Mouse (Mus musculus): ENCODE results near the gene Pde4c.

Pde4c gene

GRCm38 (mm10) chr8:70697366-70698250, 25.9 kb upstream of the Pde4c start:
- no peak for DNase-seq (ENCODE audit: low read depth, low spot score)

GRCm38 (mm10) chr8:70698310-70699109, 25.0 kb upstream of the Pde4c start, which contains the start of gene Jund:
TSS of gene Jund (plus strand) at chr8:70698949.
- DNase-seq (ENCODE audit: low read depth, low spot score), result peak; percentile 99

GRCm38 (mm10) chr8:70699116-70699833, 24.2 kb upstream of the Pde4c start:
- DNase-seq (ENCODE audit: low read depth, low spot score), result peak; percentile 68

GRCm38 (mm10) chr8:70699834-70700554, 23.5 kb upstream of the Pde4c start:
- DNase-seq (ENCODE audit: low read depth, low spot score), result peak; percentile 82

- DNase-seq (ENCODE audit: low read depth, low spot score), result peak; percentile 87
Observed at GRCm38 (mm10) chr8:70700555-70700922, 23.0 kb upstream of the Pde4c start.

DNA sequence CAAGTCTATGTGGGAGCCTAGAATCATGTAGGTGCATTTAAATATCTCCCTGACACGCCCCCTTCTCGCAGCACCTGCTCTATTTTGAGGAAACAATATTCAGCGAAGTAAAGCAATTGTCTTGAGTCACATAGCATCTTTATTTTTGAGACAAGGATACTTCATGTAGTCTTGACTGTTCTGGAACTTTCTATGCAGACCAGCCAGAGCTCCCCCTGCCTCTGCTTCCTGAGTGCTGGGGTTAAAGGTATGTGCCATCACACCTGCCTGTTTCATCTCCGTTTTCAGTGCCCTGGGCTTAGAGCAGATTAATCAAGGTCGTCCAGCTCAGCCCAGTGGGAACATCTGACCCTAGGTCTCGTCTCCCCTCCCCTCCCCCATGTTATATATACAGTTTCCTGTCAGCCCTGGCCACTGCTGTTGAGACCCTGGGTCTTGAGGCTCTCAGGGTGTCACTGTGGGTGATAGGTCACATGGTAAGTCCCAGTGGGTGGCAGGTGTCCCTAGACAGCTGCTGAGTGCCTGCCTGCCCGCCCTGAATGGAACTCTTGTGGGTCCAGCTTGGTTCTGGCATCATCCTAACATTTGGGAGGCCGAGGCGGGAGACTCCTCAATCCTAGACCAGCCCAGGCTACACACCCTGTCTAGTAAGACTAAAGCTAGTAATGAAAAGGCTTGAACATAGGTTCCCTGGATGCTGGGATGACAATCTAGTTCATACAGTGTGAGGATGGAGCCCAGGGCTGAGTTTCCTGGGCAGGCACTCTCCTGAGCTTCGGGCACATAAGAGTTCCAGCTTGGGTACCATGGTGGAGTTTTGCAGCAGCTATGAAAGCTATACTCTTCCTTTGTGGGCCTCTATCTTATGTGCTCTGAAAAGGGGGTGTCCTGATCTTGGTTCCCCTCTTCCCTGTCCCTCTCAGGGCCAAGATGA, 22.2 kb upstream of the Pde4c start:
- no peak for DNase-seq (ENCODE audit: low read depth, low spot score)

DNA sequence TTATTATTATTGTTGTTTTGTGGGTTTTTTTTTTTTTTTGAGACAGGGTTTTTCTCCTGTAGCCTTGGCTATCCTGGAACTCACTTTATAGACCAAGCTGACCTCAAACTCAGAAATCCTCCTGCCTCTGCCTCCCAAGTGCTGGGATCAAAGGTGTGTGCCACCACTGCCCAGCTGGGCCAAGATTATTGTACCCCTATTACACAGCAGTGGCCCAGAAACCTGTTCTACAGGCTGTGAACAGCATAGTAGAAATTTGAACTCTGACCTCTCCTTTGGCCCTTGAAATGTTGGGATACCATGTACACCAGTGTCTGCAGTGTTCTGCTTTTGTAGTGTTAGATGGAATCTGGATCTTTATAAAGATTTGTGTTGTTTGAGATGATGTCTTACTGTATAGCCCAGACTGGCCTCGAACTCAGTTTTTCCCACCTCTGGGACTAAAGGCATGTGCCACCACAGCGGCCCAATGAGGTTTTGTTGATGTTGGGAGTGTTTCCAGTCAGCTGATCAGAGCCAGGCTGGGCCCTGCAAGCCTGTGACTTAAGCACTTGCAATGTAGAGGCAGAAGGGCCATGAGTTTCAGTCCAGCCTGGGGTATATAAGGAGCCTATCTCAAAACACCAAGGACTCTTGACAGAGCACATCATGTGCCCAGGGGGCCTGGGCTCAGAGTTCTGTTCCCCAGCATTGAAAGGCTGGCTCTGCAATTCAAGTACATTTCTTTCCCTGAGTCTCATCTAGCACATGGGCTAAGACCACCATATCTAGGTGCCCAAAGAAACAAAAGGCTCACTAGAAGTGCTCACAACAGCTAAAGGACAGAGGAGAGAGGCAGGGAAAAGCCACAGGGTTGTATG, 21.3 kb upstream of the Pde4c start:
- DNase-seq (ENCODE audit: low read depth, low spot score), result peak; percentile 83

- peak; percentile 96 for DNase-seq (ENCODE audit: low read depth, low spot score)
Observed at GRCm38 (mm10) chr8:70702842-70703182, 20.7 kb upstream of the Pde4c start.

- DNase-seq (ENCODE audit: low read depth, low spot score), result no peak
Observed at GRCm38 (mm10) chr8:70703287-70703686, 20.2 kb upstream of the Pde4c start, which contains the start of gene Iqcn. TSS of gene Iqcn (plus strand) at chr8:70703457.

- DNase-seq (ENCODE audit: low read depth, low spot score), result no peak
Observed at GRCm38 (mm10) chr8:70708281-70708680, 15.2 kb upstream of the Pde4c start.

DNA sequence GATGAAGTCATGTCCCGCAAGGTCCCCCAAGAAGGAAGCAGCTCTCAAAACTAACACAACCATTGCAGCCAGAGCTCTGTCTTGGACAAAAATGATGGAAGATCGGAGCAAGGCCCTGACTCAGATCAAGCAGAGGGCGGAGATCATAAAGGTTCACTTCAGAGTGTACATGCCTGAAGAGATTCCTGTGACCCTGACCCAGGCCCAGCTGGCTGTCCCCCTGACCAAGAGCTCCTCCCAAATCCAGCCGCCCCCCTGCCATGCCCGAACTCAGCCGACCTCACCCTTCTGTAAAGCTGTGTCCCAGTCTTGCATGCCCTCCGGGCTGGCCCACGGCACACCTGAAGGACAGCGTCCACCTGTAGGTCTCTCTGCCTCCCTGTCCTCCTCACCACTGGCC, 13.7 kb upstream of the Pde4c start:
- no peak for DNase-seq (ENCODE audit: low read depth, low spot score)

DNA sequence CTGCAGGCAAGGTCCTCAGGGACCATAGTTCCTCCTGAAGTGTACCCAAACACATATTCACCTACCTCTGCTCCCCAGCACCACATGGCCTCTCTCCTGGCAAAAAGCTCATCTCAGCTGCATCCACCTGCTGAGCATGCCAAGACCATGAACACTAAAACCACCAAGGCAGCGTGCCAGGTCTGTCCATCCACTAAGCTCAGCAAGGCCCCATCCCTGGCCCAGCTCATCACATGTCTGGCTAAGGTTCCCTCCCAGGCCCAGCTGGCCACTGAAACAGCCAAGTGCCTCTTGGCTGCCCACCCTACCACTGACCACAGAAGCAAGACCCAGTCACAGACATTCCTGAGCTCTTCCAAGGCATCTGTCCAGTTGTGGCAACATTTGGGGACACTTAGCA, 13.2 kb upstream of the Pde4c start:
- peak; percentile 90 for DNase-seq (ENCODE audit: low read depth, low spot score)

DNA sequence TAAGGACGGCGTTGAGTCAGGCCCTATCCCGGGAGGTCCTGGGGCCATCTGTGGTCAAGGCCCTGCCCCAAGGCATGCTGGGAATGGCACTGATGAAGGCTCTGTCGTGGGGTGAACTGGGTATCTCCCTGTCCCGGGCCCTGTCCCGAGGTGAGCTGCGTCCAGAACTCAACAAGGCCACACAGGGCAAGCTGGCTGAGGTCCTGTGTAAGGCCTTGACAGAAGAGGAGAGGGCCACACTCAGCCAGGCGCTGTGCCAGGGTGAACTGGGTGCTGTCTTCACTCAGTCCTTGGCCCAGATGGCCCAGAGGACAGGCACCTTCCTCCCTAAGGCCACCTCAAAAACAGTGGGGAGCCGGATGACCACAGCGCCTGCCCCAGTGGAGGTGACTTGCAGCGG, 12.5 kb upstream of the Pde4c start:
- DNase-seq (ENCODE audit: low read depth, low spot score), result no peak

DNA sequence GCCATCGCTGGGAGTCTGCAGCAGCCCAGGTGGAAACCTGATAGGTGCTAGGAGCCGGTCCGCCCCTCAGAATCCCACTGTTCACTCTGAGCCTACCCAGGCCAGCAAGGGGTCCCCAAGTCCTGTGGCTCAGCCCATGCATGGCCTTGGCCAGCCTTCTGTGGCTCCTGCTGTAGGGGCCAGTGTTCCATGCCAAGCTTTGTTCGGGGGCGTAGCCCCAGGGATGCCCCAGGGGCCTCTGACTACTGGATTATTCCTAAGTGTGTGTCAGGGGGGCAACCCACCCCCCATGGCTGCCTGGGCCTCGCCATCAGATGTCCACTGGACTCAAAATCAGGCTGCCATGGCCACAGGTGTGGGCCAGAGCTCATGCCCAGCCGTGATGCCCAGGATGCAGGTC, 9.5 kb upstream of the Pde4c start:
- no peak for DNase-seq (ENCODE audit: low read depth, low spot score)

DNA sequence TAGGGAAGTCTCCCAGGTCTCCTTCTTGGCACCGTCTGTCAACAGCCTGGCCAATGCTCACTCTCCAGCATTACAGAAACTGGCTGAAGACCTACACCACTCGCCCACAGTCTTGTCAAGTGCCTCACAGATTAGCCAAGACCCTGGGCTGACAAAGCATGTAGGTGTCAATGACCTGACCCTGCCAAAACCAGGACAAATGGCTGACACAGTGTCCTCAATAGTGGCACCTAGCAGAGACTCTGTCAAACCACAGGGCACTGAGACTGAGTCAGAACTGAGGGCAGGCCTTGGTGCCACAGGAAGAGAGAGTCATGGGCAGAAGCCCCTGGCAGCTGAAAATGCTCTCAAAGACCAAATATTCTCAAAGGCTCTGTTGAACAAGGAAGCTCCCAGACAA, 8.4 kb upstream of the Pde4c start:
- DNase-seq (ENCODE audit: low read depth, low spot score), result no peak

DNA sequence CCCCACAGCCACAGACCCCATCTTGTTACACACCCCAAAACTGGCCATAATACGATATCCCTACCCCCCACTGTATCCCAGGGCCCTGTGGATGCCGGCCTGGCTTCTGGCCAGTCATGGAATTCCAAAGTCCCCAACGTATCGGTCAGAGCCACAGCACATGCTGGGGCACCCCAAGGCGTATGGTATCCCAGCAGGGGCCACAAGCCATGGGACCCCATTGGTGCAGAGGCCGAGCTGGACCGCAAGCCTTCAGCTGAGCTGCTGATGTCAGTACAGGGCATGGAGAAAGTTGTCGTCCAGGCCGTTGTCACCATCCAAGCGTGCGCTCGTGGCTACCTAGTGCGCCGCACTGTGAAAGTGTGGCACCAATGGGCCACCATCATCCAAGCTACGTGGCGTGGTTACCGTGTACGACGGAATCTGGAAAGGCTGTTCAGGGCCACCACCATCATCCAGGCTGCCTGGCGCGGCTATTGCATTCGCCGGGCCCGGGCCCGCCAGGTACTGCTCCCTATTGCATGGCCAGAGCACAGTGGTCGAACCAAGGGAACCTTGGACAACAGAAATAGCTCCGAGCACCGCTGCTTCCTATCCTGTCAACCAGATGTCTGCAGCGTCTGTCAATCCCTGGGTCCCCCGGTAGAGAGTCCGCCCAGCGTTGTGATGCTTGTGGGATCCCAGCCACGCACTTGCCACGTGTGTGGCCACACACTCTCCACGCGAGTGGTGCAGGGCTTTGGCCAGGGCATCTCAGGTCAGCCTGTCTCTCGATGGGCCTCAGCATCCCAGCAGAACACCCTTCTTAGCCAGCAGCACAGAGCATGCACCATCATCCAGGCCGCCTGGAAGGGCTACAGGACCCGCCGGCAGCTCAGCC, 6.8 kb upstream of the Pde4c start:
- DNase-seq (ENCODE audit: low read depth, low spot score), result no peak

- peak; percentile 54 for DNase-seq (ENCODE audit: low read depth, low spot score)
Observed at GRCm38 (mm10) chr8:70718297-70718696, 5.2 kb upstream of the Pde4c start, which contains the start of gene Gm3336. TSS of gene Gm3336 (plus strand) at chr8:70718543.

GRCm38 (mm10) chr8:70719796-70720270, 3.7 kb upstream of the Pde4c start:
- DNase-seq (ENCODE audit: low read depth, low spot score), result no peak
